Mouse (Mus musculus): ENCODE measurements around the gene Csf3r.

DNA sequence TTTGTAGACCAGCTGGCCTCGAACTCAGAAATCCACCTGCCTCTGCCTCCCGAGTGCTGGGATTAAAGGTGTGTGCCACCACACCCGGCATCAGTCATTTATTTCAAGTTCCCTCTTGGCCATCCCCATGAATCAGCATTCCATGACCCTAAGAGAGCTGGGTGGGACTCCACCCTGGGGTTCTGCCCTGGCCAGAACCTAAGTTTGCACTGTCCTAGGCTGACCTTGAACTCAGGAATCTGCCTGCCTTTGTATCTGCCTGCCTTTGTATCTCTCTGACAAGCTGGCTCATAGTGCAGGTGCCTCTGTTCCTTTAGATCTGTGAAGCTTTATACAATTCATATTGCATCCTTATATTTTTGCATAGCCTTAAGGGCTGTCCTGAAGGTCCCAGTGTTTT, 32.1 kb upstream of the Csf3r start:
- TF ChIP-seq CTCF (IDR thresholded peaks at IDR 0.05; ENCODE audit: borderline replicate concordance, insufficient read depth, low read depth, low read length) (no peak), POLR2A (IDR thresholded peaks at IDR 0.05; ENCODE audit: borderline replicate concordance, insufficient read depth, low read length) (no peak)

Data from cerebellum, adult 2 months (tissue).